Mouse (Mus musculus) midbrain, postnatal 0 days (tissue): ENCODE measurements at regions not wholly inside any gene's neighbourhood (a gene's known extent, or its start where the extent isn't known, plus 50 kb on each side); places are given as distances from the start of the nearest gene placed in this dataset.

Experiments used
- ATAC-seq: fragments of 200-750 bp; cut with Nextera tagmentation; 2 replicates; pipeline ENCODE4 v1.8.0; 2017; ENCODE audit warnings: moderate number of reproducible peaks, mild to moderate bottlenecking, moderate TSS enrichment, moderate library complexity; ENCODE audit not compliant: low FRiP score
- DNase-seq: peaks from one replicate; pipeline ENCODE4 v3.0.0-alpha.2; 2015; ENCODE audit warnings: low spot score
- H3K27ac ChIP-seq: fragments of 300-500 bp; sonication (generic); 2 replicates; pipeline ENCODE4 v1.5.1; 2014; ENCODE audit warnings: low read depth, mild to moderate bottlenecking, low read length, mixed read lengths
- H3K27me3 ChIP-seq: fragments of 300-500 bp; sonication (generic); 2 replicates; pipeline ENCODE4 v1.6.1; 2014; ENCODE audit warnings: low read length, control low read depth, mixed read lengths; ENCODE audit not compliant: insufficient read depth
- H3K36me3 ChIP-seq: fragments of 300-500 bp; sonication (generic); 2 replicates; pipeline ENCODE4 v1.6.1; 2014; ENCODE audit warnings: low read length, control low read depth, mixed read lengths; ENCODE audit not compliant: insufficient read depth
- H3K4me1 ChIP-seq: fragments of 300-500 bp; sonication (generic); 2 replicates; pipeline ENCODE4 v1.6.1; 2014; ENCODE audit warnings: mild to moderate bottlenecking, control low read depth, antibody characterized with exemption, low read length, mixed read lengths; ENCODE audit not compliant: insufficient read depth
- H3K4me2 ChIP-seq: fragments of 300-500 bp; sonication (generic); 2 replicates; pipeline ENCODE4 v1.6.1; 2014; ENCODE audit warnings: low read depth, mild to moderate bottlenecking, low read length, mixed read lengths; ENCODE audit not compliant: poor library complexity, severe bottlenecking
- H3K4me3 ChIP-seq: fragments of 300-500 bp; sonication (generic); 2 replicates; pipeline ENCODE4 v1.5.1; 2014; ENCODE audit warnings: low read depth, mild to moderate bottlenecking, low read length, moderate library complexity
- H3K9ac ChIP-seq: fragments of 300-500 bp; sonication (generic); replicated peaks from 2 replicates; pipeline ENCODE4 v1.6.1; 2014; ENCODE audit warnings: mild to moderate bottlenecking, low read length, moderate library complexity, mixed read lengths; ENCODE audit not compliant: poor library complexity, severe bottlenecking
- H3K9me3 ChIP-seq: fragments of 300-500 bp; sonication (generic); 2 replicates; pipeline ENCODE4 v1.6.1; 2016; ENCODE audit warnings: low read length, control low read depth
- CTCF ChIP-seq: IDR thresholded peaks from 2 replicates; pipeline ENCODE4 v1.5.1; 2016; ENCODE audit warnings: antibody characterized with exemption, mild to moderate bottlenecking
- WGBS: fragments of 180-500 bp; shearing (Covaris S2); extraction: QIAGEN DNeasy Blood & Tissue Kit; methylation state at CpG from one replicate; pipeline ENCODE4 v1.1.7; 2014; 5-methylcytosine and 5-hydroxymethylcytosine counted together

DNA sequence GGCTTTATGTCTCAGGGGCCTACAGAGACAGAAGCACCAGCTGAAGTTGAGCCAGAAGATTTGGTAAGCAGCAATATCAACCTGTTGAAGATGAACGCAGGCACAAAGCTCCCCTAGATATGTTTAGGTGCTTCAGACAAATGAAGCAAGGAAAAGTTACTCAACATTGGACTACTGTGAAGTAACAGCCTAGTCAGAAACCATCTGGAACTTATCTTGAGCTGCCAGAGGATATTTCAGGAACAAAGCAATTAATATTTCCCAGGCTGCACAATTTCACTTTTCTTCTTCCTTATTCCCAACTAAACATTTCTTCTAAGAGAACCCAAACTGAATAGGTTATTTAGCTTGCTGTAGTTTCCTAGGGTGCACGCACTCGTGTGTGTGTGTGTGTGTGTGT is 125.1 kb downstream of the Scg2 start:
- no peak for TF ChIP-seq CTCF
- Histone ChIP-seq H3K36me3 (no peaks in the 10 kb centered on the region), H3K4me2 (no peak overlapping the region), H3K27me3 (no peaks in the 10 kb centered on the region), H3K9ac (no peak overlapping the region), H3K4me3 (no peak overlapping the region), H3K4me1 (no peaks in the 10 kb centered on the region), H3K27ac (no peak overlapping the region), H3K9me3 (no peaks in the 10 kb centered on the region)
- DNase-seq (no peak), ATAC-seq (no peak)
- WGBS, result 85% methylated on average over 3 of the region's 3 CpGs

DNA sequence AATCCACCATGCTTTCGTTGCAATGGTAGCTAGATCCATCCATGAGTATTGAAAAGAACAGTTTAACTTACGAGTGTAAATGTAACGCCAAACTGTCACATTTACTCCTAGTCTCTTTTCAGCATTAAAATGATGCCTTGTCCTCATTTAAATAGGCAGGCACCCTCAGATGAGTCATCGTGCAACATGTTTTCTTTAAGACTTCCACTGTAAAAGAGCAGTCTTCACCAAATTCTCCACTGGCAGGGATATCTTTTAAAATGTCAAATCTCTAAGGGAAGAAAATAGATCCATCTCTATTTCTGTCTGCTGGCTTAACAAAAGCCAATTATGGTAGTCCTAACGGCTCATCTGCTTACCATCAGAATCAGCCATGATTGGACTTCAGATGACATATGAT is 127.8 kb downstream of the Scg2 start:
- WGBS, result 88% methylated on average over 5 of the region's 5 CpGs
- ATAC-seq, result no peak
- no peak for DNase-seq
- H3K9ac ChIP-seq, result no peak overlapping the region
- TF ChIP-seq CTCF, result no peak
- no peaks in the 10 kb centered on the region for H3K36me3 ChIP-seq
- no peaks in the 10 kb centered on the region for H3K9me3 ChIP-seq
- H3K4me2 ChIP-seq, result no peak overlapping the region
- H3K27me3 ChIP-seq, result no peaks in the 10 kb centered on the region
- H3K4me3 ChIP-seq, result no peak overlapping the region
- H3K4me1 ChIP-seq, result no peaks in the 10 kb centered on the region
- H3K27ac ChIP-seq, result no peak overlapping the region

DNA sequence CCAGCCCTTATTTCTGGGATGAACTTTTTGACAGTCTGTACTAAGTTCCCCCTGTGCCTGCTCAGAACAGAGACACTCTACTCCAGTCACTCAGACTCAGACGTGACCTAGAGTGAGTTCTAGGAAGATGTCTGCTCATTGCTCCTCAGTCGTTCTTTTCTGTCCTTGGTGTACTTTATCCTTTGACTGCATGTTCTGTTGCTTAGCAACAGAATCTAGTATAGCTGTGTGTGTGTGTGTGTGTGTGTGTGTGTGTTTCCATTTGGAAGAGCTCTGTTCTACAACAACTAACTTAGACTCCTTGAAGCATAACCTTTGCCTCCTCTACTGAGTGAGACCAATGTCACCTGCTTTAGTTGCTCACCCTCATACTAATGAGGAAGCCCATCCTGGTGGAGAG is 136.3 kb downstream of the Scg2 start:
- H3K4me3 ChIP-seq, result no peak overlapping the region
- ATAC-seq (peak; percentile 62; the same call in 1 of the 2 replicates), DNase-seq (peak; percentile 55)

DNA sequence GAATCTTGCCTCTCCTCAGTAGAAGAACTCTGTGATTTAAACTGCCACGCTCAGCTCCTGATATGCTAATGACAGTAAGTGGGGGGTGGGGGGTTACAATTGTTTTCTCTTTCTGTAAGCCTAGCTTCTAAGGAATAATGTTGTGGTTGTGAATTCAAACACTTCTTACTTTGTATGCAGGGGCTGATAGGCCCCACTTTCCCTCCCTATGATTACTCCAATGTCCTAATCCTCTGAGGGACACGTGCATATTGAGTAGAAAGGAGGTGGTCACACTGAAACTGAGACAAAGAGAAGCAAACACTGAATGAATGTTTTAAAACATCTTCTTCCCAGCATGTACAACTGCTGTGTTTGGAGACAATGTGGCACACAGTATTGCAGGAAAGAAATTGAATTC is 140.3 kb downstream of the Scg2 start:
- H3K9me3 ChIP-seq, result no peaks in the 10 kb centered on the region
- H3K36me3 ChIP-seq, result no peaks in the 10 kb centered on the region
- no peaks in the 10 kb centered on the region for H3K27me3 ChIP-seq
- TF ChIP-seq CTCF, result no peak
- no peak overlapping the region for H3K27ac ChIP-seq
- DNase-seq, result no peak
- H3K4me1 ChIP-seq, result no peaks in the 10 kb centered on the region
- ATAC-seq, result no peak
- H3K4me3 ChIP-seq, result no peak overlapping the region
- no peak overlapping the region for H3K4me2 ChIP-seq
- 16% methylated on average over 2 of the region's 2 CpGs for WGBS
- no peak overlapping the region for H3K9ac ChIP-seq

More for the DNA sequence above, 136.3 kb downstream of the Scg2 start:
- Histone ChIP-seq H3K9me3 (no peaks in the 10 kb centered on the region), H3K27me3 (no peaks in the 10 kb centered on the region), H3K4me2 (no peak overlapping the region), H3K9ac (no peak overlapping the region), H3K4me1 (no peaks in the 10 kb centered on the region), H3K36me3 (no peaks in the 10 kb centered on the region), H3K27ac (no peak overlapping the region)
- TF ChIP-seq CTCF, result no peak
- WGBS, result 19% methylated on average over 2 of the region's 2 CpGs

DNA sequence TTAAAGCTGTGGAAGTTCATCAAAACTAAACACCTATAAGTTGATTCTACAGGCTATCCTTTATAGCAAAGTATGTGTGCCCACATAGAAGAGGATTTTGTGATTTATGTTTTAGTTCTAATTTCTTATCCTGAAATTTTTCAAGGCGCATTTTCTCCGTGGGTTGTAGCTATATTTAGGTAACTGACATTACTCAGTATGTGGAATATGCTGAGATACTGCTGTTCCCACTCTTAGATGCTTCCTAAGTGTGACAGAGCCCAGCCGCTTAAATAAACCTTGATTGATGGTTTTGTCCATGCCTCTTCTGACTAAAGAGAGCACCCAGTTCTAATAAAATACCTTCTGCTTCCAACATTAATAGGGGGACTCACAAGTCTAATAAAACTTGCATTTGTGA is 180.2 kb downstream of the Scg2 start:
- no peak for ATAC-seq
- Histone ChIP-seq H3K27me3 (no peaks in the 10 kb centered on the region), H3K4me3 (no peak overlapping the region), H3K4me1 (no peaks in the 10 kb centered on the region), H3K4me2 (no peak overlapping the region), H3K9me3 (no peaks in the 10 kb centered on the region), H3K27ac (no peak overlapping the region), H3K9ac (no peak overlapping the region), H3K36me3 (no peaks in the 10 kb centered on the region)
- DNase-seq, result no peak
- TF ChIP-seq CTCF, result no peak
- 76% methylated on average over 3 of the region's 3 CpGs for WGBS

DNA sequence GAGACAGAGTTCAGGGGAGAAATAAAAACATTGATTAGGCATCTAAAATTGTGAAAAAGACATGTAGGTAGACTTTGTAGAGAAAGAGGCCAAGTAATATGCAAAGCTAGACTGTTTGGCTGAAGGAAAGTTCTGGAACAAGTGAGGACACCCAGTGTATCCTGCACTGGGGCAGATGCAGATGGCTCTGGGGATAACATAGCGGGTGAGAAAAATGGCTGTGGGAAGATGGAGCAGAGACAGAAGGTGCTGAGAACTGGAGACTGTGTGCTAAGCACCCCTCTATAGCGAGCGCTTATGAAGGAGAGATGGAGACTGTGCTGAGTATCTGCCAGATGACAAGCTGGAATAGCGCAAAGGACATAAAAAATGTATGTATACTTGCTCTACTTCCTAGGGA is 226.9 kb downstream of the Scg2 start:
- Histone ChIP-seq H3K27ac (no peak overlapping the region), H3K9me3 (no peaks in the 10 kb centered on the region), H3K4me1 (no peaks in the 10 kb centered on the region), H3K9ac (no peak overlapping the region), H3K4me2 (no peak overlapping the region), H3K36me3 (no peaks in the 10 kb centered on the region), H3K27me3 (no peaks in the 10 kb centered on the region), H3K4me3 (no peak overlapping the region)
- ATAC-seq (no peak), DNase-seq (no peak)
- 91% methylated on average over 4 of the region's 4 CpGs for WGBS
- TF ChIP-seq CTCF, result no peak
